Mouse (Mus musculus): ENCODE data around the gene Myom3. TPM values are rescaled to one million over a fixed set of nuclear protein-coding genes. Genes with fewer than 3 reads are reported as not detected.

Myom3 gene
- total RNA-seq, 2 experiments from 2014 or later: not detected

GRCm38 (mm10) chr4:135792821-135793220, 33.3 kb downstream of the Myom3 start:
- no peak for ATAC-seq (replicated peaks; ENCODE audit: low FRiP score, low TSS enrichment, poor library complexity, severe bottlenecking)

GRCm38 (mm10) chr4:135797931-135798330, 38.4 kb downstream of the Myom3 start:
- ATAC-seq (replicated peaks; ENCODE audit: low FRiP score, low TSS enrichment, poor library complexity, severe bottlenecking): 0 out of 2 replicates have a peak, but pooled peaks have one; percentile 29

- ATAC-seq (replicated peaks; ENCODE audit: low FRiP score, low TSS enrichment, poor library complexity, severe bottlenecking): peak; percentile 66
Observed at GRCm38 (mm10) chr4:135801543-135801942, 42.0 kb downstream of the Myom3 start.

GRCm38 (mm10) chr4:135803299-135803698, 43.8 kb downstream of the Myom3 start:
- ATAC-seq (replicated peaks; ENCODE audit: low FRiP score, low TSS enrichment, poor library complexity, severe bottlenecking): no peak

GRCm38 (mm10) chr4:135804169-135804568, 44.7 kb downstream of the Myom3 start:
- ATAC-seq (replicated peaks; ENCODE audit: low FRiP score, low TSS enrichment, poor library complexity, severe bottlenecking): no peak

GRCm38 (mm10) chr4:135814896-135815295, 55.4 kb downstream of the Myom3 start:
- ATAC-seq (replicated peaks; ENCODE audit: low FRiP score, low TSS enrichment, poor library complexity, severe bottlenecking): no peak

- ATAC-seq (replicated peaks; ENCODE audit: low FRiP score, low TSS enrichment, poor library complexity, severe bottlenecking): peak; percentile 97
Observed at GRCm38 (mm10) chr4:135816905-135817622, 57.5 kb downstream of the Myom3 start.

GRCm38 (mm10) chr4:135818366-135818765, 58.9 kb downstream of the Myom3 start:
- no peak for ATAC-seq (replicated peaks; ENCODE audit: low FRiP score, low TSS enrichment, poor library complexity, severe bottlenecking)

- ATAC-seq (replicated peaks; ENCODE audit: low FRiP score, low TSS enrichment, poor library complexity, severe bottlenecking): no peak
Observed at GRCm38 (mm10) chr4:135819826-135820526, 60.5 kb downstream of the Myom3 start.

GRCm38 (mm10) chr4:135821772-135822171, 62.3 kb downstream of the Myom3 start:
- ATAC-seq (replicated peaks; ENCODE audit: low FRiP score, low TSS enrichment, poor library complexity, severe bottlenecking): no peak

- ATAC-seq (replicated peaks; ENCODE audit: low FRiP score, low TSS enrichment, poor library complexity, severe bottlenecking): 0 out of 2 replicates have a peak, but pooled peaks have one; percentile 56
Observed at GRCm38 (mm10) chr4:135823298-135823697, 63.8 kb downstream of the Myom3 start.

- ATAC-seq (replicated peaks; ENCODE audit: low FRiP score, low TSS enrichment, poor library complexity, severe bottlenecking): 0 out of 2 replicates have a peak, but pooled peaks have one; percentile 14
Observed at GRCm38 (mm10) chr4:135824254-135824653, 64.7 kb downstream of the Myom3 start.

GRCm38 (mm10) chr4:135828491-135828890, 69.0 kb downstream of the Myom3 start:
- no peak for ATAC-seq (replicated peaks; ENCODE audit: low FRiP score, low TSS enrichment, poor library complexity, severe bottlenecking)

GRCm38 (mm10) chr4:135832070-135832469, 72.6 kb downstream of the Myom3 start:
- no peak for ATAC-seq (replicated peaks; ENCODE audit: low FRiP score, low TSS enrichment, poor library complexity, severe bottlenecking)

- ATAC-seq (replicated peaks; ENCODE audit: low FRiP score, low TSS enrichment, poor library complexity, severe bottlenecking): no peak
Observed at GRCm38 (mm10) chr4:135833301-135834123, 74.0 kb downstream of the Myom3 start.

- peak; percentile 37; the same call in 1 of the 2 replicates for ATAC-seq (replicated peaks; ENCODE audit: low FRiP score, low TSS enrichment, poor library complexity, severe bottlenecking)
Observed at GRCm38 (mm10) chr4:135834124-135834717, 74.7 kb downstream of the Myom3 start.

- no peak for ATAC-seq (replicated peaks; ENCODE audit: low FRiP score, low TSS enrichment, poor library complexity, severe bottlenecking)
Observed at GRCm38 (mm10) chr4:135838925-135839292, 79.4 kb downstream of the Myom3 start.

- ATAC-seq (replicated peaks; ENCODE audit: low FRiP score, low TSS enrichment, poor library complexity, severe bottlenecking): no peak
Observed at GRCm38 (mm10) chr4:135839293-135840011, 79.9 kb downstream of the Myom3 start.

GRCm38 (mm10) chr4:135844400-135844799, 84.9 kb downstream of the Myom3 start:
- no peak for ATAC-seq (replicated peaks; ENCODE audit: low FRiP score, low TSS enrichment, poor library complexity, severe bottlenecking)

Data from megakaryocyte-erythroid progenitor cell, adult 5-6 weeks (primary cell).